Mouse (Mus musculus) spleen, adult 2 months (tissue): Measurements from ENCODE around the gene Ltbp3. TPM values are rescaled to one million over a fixed set of nuclear protein-coding genes. Genes with fewer than 3 reads are reported as not detected.

Experiments
- DNase-seq, 2 experiments: peaks; one replicate each; pipeline versions ENCODE4 v3.0.0 to v3.0.0-alpha.2; 2012 to 2021; ENCODE audit warnings: low spot score in 2 of 2, low read depth in 1 of 2
- H3K27ac ChIP-seq: fragments of 200-500 bp; 2 replicates; pipeline ENCODE4 v1.5.1; 2012; ENCODE audit warnings: low read length, inconsistent platforms; ENCODE audit not compliant: insufficient read depth
- H3K27me3 ChIP-seq: fragments of 200-500 bp; 2 replicates; pipeline ENCODE4 v1.6.1; 2012; ENCODE audit warnings: mild to moderate bottlenecking, moderate library complexity, low read length, inconsistent platforms; ENCODE audit not compliant: control insufficient read depth, insufficient read depth
- H3K36me3 ChIP-seq: fragments of 200-500 bp; 2 replicates; pipeline ENCODE4 v1.6.1; 2012; ENCODE audit warnings: mild to moderate bottlenecking, low read length, inconsistent platforms; ENCODE audit not compliant: control insufficient read depth, insufficient read depth
- H3K4me1 ChIP-seq: fragments of 200-500 bp; 2 replicates; pipeline ENCODE4 v1.6.1; 2011; ENCODE audit warnings: inconsistent platforms; ENCODE audit not compliant: control insufficient read depth, insufficient read depth, insufficient read length
- H3K4me3 ChIP-seq: fragments of 200-500 bp; 2 replicates; pipeline ENCODE4 v1.5.1; 2011; ENCODE audit warnings: mild to moderate bottlenecking, inconsistent platforms; ENCODE audit not compliant: insufficient read depth, insufficient read length; ENCODE audit errors: extremely low read depth
- CTCF ChIP-seq: fragments of 200-500 bp; IDR thresholded peaks from 2 replicates; pipeline ENCODE4 v1.5.1; 2011; ENCODE audit warnings: mild to moderate bottlenecking, inconsistent platforms; ENCODE audit not compliant: insufficient read depth, insufficient read length, insufficient replicate concordance; ENCODE audit errors: extremely low read depth
- POLR2A ChIP-seq: fragments of 200-500 bp; IDR thresholded peaks from 2 replicates; pipeline ENCODE4 v1.6.1; 2011; ENCODE audit warnings: low read depth, low read length, inconsistent platforms
- WGBS: fragments of 180-500 bp; shearing (Covaris S2); methylation state at CpG from one replicate; pipeline ENCODE4 v1.1.7; 2018; 5-methylcytosine and 5-hydroxymethylcytosine counted together
- polyA plus RNA-seq: library from polyadenylated mRNA; depleted of rRNA; stranded (reverse); fragments of >200 nt; gene quantifications from 2 replicates; pipeline ENCODE4 v1.2.3, GENCODE M21; 2012

The Ltbp3 gene
- polyA plus RNA-seq, 1 experiment = 22.5 TPM

GRCm38 (mm10) chr19:5728631-5729443, 11.9 kb upstream of the Ltbp3 start:
- DNase-seq = no peak
- TF ChIP-seq CTCF = no peak
- Histone ChIP-seq H3K4me1 (peaks cover 32% of the 10 kb centered on the region), H3K4me3 (peak overlapping the region; percentile 79), H3K27ac (peak overlapping the region; percentile 82), H3K27me3 (no peaks in the 10 kb centered on the region), H3K36me3 (no peaks in the 10 kb centered on the region)
- WGBS = 12% methylated on average over 37 of the region's 37 CpGs

GRCm38 (mm10) chr19:5729444-5729815, 11.3 kb upstream of the Ltbp3 start, which contains the start of gene Fam89b:
Fam89b (minus strand) TSS chr19:5729653.
- H3K4me1 ChIP-seq = peaks cover 26% of the 10 kb centered on the region
- peak within 1 kb of the TSS; percentile 79 for H3K4me3 ChIP-seq
- peak; percentile 86 for TF ChIP-seq POLR2A
- no peak for TF ChIP-seq CTCF
- H3K27me3 ChIP-seq = no peaks in the 10 kb centered on the region
- under 1% methylated on average over 37 of the region's 37 CpGs for WGBS
- H3K36me3 ChIP-seq = no peaks in the 10 kb centered on the region
- peak within 1 kb of the TSS; percentile 82 for H3K27ac ChIP-seq
- peak in 1 of 2 experiments; percentile 89 for DNase-seq

GRCm38 (mm10) chr19:5730314-5731186, 10.2 kb upstream of the Ltbp3 start:
- peak overlapping the region; percentile 72; the same call in 1 of the 2 replicates for H3K4me3 ChIP-seq
- peaks cover 25% of the 10 kb centered on the region for H3K4me1 ChIP-seq
- TF ChIP-seq POLR2A (no peak), CTCF (no peak)
- no peak overlapping the region for H3K27ac ChIP-seq
- no peaks in the 10 kb centered on the region for H3K36me3 ChIP-seq
- no peaks in the 10 kb centered on the region for H3K27me3 ChIP-seq
- 85% methylated on average over 29 of the region's 29 CpGs for whole genome bisulfite sequencing
- DNase-seq = peak in 1 of 2 experiments; percentile 37

- TF ChIP-seq POLR2A (no peak; the same call in 1 of the 2 replicates), CTCF (no peak)
- Histone ChIP-seq H3K36me3 (no peaks in the 10 kb centered on the region), H3K27me3 (no peaks in the 10 kb centered on the region), H3K4me1 (peaks cover 25% of the 10 kb centered on the region), H3K27ac (no peak overlapping the region), H3K4me3 (peak overlapping the region; percentile 72)
- DNase-seq = peak; percentile 84 to 90
- WGBS = 1% methylated on average over 47 of the region's 47 CpGs
Measured at GRCm38 (mm10) chr19:5731264-5731978, 9.3 kb upstream of the Ltbp3 start.

DNA sequence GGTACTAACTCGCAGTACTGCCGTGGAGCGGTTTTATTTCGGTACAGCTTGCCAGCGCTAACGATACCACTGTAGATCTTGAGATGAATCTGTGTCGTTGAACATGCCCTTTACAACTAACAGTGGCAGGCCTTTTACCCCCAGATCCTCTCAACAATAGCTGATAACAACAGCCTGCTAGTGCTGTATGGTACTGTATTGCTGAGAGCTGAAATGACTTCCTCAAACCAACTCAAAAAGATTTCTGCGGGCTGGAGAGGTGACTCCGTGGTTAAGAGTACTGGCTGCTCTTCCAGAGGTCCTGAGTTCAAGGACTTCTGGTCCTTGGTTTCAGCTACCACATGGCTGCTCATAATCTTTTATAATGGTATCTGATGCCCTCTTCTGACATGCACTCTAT, 6.4 kb upstream of the Ltbp3 start:
- 63% methylated on average over 9 of the region's 9 CpGs for WGBS

GRCm38 (mm10) chr19:5739446-5739845, 1.3 kb upstream of the Ltbp3 start:
- no peak for DNase-seq
- TF ChIP-seq CTCF (no peak), POLR2A (no peak)
- Histone ChIP-seq H3K36me3 (no peaks in the 10 kb centered on the region), H3K4me1 (peaks cover 9% of the 10 kb centered on the region; the same call in 1 of the 2 replicates), H3K27me3 (peaks cover 15% of the 10 kb centered on the region), H3K4me3 (no peak overlapping the region), H3K27ac (no peak overlapping the region)
- 71% methylated on average over 2 of the region's 2 CpGs for WGBS

More for the DNA sequence above, 6.4 kb upstream of the Ltbp3 start:
- Histone ChIP-seq H3K36me3 (no peaks in the 10 kb centered on the region), H3K4me3 (no peak overlapping the region), H3K27ac (no peak overlapping the region), H3K4me1 (peaks cover 9% of the 10 kb centered on the region), H3K27me3 (no peaks in the 10 kb centered on the region)
- DNase-seq = no peak
- TF ChIP-seq POLR2A (no peak), CTCF (no peak)
